22 mouse cellular contexts compared by ENCODE assay signal in genomic region chrY:90729816-90730303, GRCm38 (mm10). TPM values are rescaled to one million over a fixed set of nuclear protein-coding genes. Genes with fewer than 3 reads are reported as not detected.
"Had no signal": no experiment of that assay in that cellular context is flagged by ENCODE, and none has a peak within 500 bp of the region (broad histone marks: within the 10 kb centered on the region; RNA-seq: fewer than 3 reads in every experiment).

No protein-coding gene starts in this region.

RNA-seq across cellular contexts. Expression of gene Gm21860, which starts 24.8 kb away (rescaled TPM):
- total RNA-seq: layer of hippocampus, adult 2 months; layer of hippocampus, postnatal 25 days; left cerebral cortex, adult 18-20 months; left cerebral cortex, postnatal 25 days; monocyte, adult 5-6 weeks had no signal
- polyA plus RNA-seq: kidney, embryonic 14.5 days; kidney, postnatal 0 days; large intestine, adult 2 months; limb, embryonic 10.5 days; limb, embryonic 13.5 days; liver, embryonic 12.5 days; liver, embryonic 15.5 days; lung, embryonic 15.5 days; midbrain, embryonic 10.5 days; midbrain, embryonic 13.5 days; midbrain, embryonic 16.5 days; myocyte; neural tube, embryonic 11.5 days; neural tube, embryonic 14.5 days; stomach, embryonic 16.5 days; testis, adult 2 months; urinary bladder, adult 2 months had no signal

RNA-seq across cellular contexts. Expression of gene Gm47283, which starts 54.7 kb away (rescaled TPM):
- total RNA-seq: layer of hippocampus, adult 2 months; layer of hippocampus, postnatal 25 days; left cerebral cortex, adult 18-20 months; left cerebral cortex, postnatal 25 days; monocyte, adult 5-6 weeks had no signal
- polyA plus RNA-seq: kidney, embryonic 14.5 days; kidney, postnatal 0 days; large intestine, adult 2 months; limb, embryonic 10.5 days; limb, embryonic 13.5 days; liver, embryonic 12.5 days; liver, embryonic 15.5 days; lung, embryonic 15.5 days; midbrain, embryonic 10.5 days; midbrain, embryonic 13.5 days; midbrain, embryonic 16.5 days; myocyte; neural tube, embryonic 11.5 days; neural tube, embryonic 14.5 days; stomach, embryonic 16.5 days; testis, adult 2 months; urinary bladder, adult 2 months had no signal
